Mouse (Mus musculus) heart, postnatal 0 days (tissue): ENCODE data around the gene Hfe2.

Experiments used
- CTCF ChIP-seq: IDR thresholded peaks from 2 replicates; pipeline ENCODE4 v1.5.1; 2016; ENCODE audit warnings: antibody characterized with exemption, control low read depth, low read depth
- EP300 ChIP-seq: IDR thresholded peaks from 2 replicates; pipeline ENCODE4 v1.6.1; 2016; ENCODE audit warnings: antibody characterized with exemption, low read depth

DNA sequence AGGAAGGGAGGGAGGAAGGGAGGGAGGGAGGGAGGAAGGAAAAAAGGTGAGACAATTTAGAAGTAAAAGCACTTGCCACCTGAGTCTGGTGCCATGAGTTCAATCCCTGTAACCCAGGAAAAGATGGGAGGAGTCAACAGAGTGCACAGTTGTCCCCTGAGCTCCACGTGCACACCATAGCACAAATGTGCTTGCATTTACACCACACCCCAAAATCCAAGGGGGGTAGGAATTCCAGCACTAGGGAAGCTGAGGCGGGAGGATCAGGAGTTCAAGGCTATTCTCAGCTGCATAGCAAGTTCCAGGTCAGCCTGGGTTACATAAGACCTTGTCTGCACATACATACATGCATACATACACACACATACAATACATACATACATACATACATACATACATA, 46.4 kb downstream of the Hfe2 start:
- TF ChIP-seq CTCF, result no peak
- TF ChIP-seq EP300, result no peak
